Mouse (Mus musculus) natural killer cell, adult 2 months (primary cell): ENCODE measurements around the gene Cenps.
A peak's percentile ranks its signal among the peaks of the same experiment; 100 is the strongest.
"Not testable (repeated sequence)": the region's sequence is repeated elsewhere in the genome, so short reads cannot be mapped to it uniquely, and the experiment has no call there.

Experiments used
- DNase-seq, 2 experiments: peaks; one replicate each; pipeline ENCODE4 v3.0.0; 2022; ENCODE audit warnings: low spot score in 2 of 2

The Cenps gene

DNA sequence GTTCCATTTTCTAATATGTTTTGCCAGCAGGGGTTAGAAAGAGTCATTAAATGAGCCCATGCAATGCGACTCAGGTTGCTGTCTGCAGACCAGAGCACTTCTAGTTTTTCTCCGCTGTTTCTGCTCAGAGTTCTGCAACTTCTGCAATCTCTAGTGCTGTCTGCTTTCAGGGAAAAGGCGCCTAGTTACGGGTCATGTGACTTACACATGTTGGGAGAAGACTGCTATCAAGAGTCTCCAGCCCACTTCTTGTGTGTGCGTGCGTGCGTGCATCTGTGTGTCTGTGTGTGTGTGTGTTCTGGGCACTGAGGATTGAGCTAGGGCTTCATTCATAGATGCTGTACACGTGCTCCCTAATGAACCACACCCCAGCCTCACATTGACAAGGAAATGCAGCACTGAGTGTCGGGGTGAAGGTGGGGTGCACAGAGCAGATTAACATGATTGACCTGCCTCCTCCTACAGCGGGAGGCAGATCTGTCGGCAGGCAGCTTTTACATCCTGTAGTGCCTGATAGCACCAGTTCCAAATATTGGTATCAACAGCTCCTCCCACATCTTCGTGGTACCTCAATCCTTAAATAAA is 17.4 kb downstream of the Cenps start:
- not testable (repeated sequence) for DNase-seq

DNA sequence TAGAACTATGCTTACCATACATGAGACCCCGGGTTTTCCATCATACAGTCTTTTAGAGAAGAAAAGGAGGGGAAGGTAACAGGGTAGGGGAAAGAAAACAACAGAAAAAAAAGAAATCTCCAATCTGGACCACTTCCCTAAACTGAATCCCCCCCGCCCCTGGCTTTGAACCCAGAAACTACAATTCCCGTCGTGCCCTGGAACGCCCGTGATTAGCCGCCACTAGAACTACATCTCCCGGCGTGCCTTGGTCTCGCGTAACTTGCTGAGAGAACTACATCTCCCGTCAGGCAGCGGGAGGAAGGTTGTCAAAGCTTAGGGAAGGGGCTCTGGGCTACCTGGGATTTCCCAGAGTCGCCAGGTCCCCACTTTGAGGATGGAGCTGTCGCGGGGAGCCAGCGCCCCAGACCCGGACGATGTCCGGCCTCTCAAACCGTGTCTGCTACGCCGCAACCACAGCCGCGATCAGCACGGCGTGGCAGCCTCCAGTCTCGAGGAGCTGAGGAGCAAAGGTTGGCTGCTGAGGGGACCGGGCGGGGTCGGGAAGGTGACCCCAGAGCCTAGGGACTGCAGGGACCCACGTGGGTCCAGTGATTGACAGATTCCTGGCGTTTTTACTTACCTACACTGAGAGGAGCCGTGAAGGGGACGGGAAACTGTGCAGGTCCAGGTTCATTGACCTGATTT is 33.4 kb downstream of the Cenps start, which contains the start of gene Dffa:
Gene Dffa (plus strand): TSS at position 272 of the 687 bp plus-strand sequence.
- DNase-seq, result peak; percentile 78 to 84

DNA sequence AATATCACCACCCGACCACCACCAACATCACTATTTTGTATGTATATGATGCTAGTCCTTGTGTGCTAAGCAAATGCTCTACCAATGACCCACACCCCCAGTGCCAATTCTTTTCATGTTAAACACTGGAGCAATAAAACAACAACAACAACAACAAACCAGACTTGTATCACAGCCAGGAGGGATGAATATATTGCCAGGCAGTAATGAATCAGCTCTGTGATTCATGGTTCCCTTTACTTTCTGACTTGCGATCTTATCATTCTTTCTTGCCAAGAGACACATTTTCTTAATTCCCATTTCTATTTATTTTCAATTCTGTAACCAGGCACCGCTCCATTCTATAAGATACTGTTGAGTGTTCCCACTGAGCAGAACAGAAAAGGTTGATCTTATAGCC is 36.0 kb downstream of the Cenps start:
- no peak for DNase-seq

DNA sequence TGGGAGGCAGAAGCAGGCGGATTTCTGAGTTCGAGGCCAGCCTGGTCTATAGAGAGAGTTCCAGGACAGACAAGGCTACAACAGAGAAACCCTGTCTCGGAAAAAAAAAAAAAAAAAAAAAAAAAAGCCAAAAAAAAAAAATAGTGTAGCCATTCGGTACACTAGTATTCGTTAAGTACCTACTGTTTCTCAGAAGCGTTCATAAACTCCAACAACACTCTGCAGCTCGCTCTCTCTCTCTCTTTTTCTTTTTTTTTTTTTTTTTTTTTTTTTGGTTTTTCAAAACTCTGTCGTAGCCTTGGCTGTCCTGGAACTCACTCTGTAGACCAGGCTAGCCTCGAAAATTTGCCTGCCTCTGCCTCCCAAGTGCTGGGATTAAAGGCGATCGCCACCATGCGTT is 37.0 kb downstream of the Cenps start:
- not testable (repeated sequence) for DNase-seq

DNA sequence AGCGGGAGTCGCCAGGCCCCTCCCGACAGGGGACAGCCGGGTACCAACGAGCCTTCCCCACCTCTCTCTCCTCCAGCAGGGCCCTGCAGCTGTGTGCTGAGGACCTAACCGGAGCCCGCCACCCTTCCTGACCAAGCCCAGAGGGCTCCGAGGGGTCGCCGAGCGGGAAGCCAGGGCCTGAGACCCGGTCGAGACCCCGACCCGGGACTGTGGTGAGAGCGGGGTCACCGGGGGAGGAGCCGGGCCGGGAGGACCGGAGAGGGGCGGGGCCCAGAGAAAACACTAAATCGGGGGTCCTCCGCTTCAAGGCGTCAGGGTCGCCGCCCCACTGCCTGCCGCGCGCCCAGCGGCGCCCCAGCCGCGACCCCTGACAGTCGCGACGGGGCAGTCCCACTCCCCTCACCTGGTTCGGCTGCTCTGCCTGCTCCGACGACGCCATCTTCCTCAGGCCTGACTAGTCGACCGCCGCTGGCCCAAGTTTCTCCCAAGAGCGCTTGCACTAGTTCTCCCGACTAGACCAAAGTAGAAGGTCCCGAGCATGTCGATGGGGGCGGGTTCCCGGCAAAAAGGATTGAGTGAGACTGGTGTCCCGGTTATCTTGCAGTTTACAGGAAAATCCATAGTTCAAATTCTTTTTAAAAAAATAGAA is 37.9 kb downstream of the Cenps start, which contains the start of gene Pex14:
Gene Pex14 (minus strand): TSS at position 508 of the 649 bp plus-strand sequence.
- peak; percentile 70 to 73 for DNase-seq

DNA sequence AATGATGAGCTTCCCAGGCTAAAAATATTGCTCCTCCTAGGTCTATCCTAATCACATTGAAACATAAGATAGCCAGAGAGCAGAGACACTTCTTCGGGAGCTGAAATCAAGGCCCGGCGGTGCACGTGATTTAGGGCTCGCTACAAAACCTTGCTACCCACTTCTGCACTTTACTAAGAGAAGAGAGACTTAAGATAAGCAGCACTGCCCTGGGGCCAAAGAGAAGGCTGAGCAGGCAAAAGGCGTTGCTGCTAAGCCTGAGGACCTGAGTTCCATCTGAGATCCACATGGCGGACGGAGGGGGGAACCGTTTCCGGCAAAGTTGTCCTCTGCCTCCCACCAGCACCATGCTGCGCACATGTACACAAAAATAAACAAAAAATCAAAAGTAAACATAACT is 38.9 kb downstream of the Cenps start:
- DNase-seq, result no peak

DNA sequence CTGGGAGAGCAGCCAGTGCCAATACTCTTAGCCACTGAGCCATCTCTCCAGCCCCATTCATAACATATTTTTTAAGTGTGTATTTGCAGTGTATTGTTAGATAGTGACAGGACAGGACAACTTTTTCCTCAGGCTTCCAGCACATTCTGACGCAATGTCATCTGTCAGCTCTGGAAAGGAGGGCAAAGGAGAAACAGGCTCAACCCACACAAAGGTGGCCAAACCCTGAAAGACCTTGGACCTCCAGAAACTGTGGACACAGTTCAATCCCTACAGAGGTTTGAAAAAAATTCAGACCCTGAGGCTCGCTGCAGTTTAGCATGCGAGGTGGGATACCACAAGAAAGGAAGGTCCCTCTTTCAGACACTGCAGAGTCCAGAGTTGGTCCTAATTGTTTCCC is 39.5 kb downstream of the Cenps start:
- no peak for DNase-seq

DNA sequence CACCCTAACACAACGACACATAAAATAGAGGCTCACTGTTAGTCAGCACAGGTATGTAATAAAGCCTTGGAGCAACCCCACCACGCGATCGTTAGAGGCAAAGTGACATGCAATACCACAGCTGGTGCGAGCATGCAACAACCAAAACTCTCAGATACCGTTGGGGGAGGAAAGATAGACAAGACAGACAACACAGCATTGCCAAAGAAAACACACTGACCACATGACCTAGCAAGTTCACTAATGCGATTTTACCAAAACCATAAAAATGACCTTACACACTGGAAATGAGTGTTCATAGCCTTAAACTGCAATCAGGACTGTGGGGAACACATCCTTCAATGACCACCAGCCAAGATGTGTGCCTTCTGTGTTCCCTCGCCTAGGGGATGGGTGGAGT is 46.1 kb downstream of the Cenps start:
- DNase-seq, result no peak

DNA sequence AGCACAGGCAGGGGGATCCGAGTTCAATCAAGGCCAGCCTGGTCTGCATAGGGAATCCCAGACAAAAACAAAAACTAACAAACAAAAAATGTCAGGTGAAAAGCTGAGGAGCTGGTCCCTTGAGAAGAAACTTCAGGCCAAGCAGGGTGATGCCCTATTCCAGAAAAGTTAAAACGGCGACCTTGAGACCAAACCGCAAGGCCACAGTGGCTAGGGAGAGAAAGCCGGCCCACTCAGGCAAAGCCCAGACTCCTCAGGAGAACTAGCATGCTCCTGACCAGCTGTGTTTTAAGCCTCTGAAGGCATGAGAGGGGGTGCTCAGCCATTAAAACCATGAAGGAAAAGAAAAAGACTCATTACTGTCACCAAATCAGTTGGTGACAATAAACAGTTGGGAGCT is 52.0 kb downstream of the Cenps start:
- DNase-seq, result no peak

DNA sequence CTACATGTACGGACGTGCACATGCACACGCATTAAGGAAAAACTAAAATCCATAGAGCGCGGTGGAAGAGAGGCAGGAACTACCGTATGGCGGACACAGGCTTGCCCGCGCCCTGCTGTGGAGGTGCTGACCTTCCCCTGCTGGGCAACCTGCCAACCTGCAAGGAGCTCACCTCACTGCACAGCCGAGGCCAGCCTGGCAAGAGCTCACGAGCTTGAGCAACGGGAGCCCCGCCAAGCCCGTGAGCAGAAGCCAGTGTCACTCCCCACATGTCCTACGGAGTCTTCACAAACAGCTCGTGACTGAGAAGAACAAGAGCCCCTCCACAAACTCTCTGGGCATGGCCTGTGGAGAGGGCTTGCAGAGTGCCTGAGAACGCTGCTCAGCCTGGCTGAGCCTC is 55.9 kb downstream of the Cenps start:
- no peak for DNase-seq

DNA sequence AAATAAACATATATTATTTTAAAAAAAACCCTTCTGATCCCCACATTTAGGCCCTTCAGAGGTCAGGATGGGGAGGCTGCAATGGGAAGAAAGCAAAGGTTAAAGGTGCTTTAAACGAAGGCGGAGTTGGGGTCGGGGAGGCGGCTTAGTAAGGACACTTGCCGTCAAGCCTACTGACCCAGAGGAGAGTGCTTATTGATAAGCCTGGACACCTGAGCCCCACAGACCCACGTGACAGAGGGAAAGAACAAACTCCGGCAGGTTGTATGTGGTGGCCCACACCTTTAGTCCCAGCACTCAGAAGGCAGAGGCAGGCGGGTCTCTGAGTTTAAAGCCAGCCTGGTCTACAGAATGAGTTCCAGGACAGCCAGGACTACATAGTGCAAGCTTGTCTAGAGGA is 57.3 kb downstream of the Cenps start:
- DNase-seq, result no peak

DNA sequence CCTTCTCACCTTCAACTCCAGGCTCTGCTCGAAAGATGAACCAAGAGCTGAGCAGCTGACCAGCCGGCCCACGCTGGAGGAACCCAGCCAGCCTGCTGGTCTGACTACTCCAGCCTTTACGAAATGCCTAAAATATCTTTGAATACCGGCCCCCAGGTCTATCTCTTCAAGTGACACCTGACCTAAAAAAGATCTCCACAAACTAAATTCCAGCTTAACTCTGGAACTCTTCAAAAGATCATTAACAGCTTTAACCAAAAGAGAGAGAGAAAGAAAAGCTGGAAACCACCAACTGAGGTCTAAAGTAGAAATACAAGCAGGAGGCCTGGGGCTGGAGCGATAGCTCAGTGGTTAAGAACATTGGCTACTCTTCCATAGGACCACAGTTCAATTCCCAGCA is 57.8 kb downstream of the Cenps start:
- DNase-seq, result no peak

DNA sequence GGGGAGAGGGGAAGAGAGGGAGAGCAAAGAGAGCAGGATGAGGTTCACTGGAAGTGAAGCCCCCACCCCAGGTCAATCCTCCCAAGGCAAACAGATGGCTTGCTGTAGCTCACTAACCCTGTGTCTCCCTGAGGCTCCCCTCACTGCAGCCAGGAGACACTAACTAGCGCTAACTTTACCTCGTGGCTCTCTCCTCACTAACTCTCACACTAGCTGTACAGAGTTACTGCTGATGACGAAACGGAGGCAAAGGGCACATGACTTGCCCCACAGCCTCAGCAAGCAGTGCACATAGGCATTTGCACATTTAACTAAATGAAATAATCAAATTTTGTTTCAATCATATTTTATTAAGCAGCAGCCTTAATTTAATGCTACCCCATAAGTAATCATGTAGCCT is 59.2 kb downstream of the Cenps start:
- DNase-seq, result no peak
